Mouse (Mus musculus): ENCODE data around the gene Gm49510. TPM values are rescaled to one million over a fixed set of nuclear protein-coding genes. Genes with fewer than 3 reads are reported as not detected.

Gene Gm49510
- total and polyA plus RNA-seq, 3 experiments: 0.17 to 0.27 TPM; not detected in 1

- Histone ChIP-seq H3K79me2 (ENCODE audit: control insufficient read depth, insufficient read depth, low read length, poor library complexity) (peaks cover 10% of the 10 kb centered on the region), H3K27me3 (ENCODE audit: control insufficient read depth in 1 of 2, insufficient read depth in 2 of 2, low read length in 2 of 2) (no peaks in the 10 kb centered on the region), H3K4me1 (ENCODE audit: control insufficient read depth in 1 of 2, insufficient read depth in 2 of 2, low read length in 2 of 2) (peaks cover 3 to 37% of the 10 kb centered on the region in 2 experiments; a peak in 3 of 4 replicates), H3K36me3 (ENCODE audit: control insufficient read depth in 1 of 2, insufficient read depth in 2 of 2, low read length in 2 of 2) (peaks cover 0 to 22% of the 10 kb centered on the region in 2 experiments; a peak in 2 of 4 replicates), H3K27ac (ENCODE audit: control insufficient read depth, low read depth, low read length) (peak overlapping the region; percentile 87), H3K4me3 (ENCODE audit: control insufficient read depth in 1 of 2, insufficient read depth in 1 of 2, low read depth in 2 of 2, low read length in 2 of 2) (peak overlapping the region; percentile 68 to 75), H3K9ac (ENCODE audit: control insufficient read depth, low read depth, low read length, poor library complexity, severe bottlenecking) (peak overlapping the region; percentile 74), H3K9me3 (replicated peaks; ENCODE audit: insufficient read depth, low read length) (no peaks in the 10 kb centered on the region)
- DNase-seq (ENCODE audit: low read depth, low spot score): peak; percentile 97
- TF ChIP-seq UBTF (IDR thresholded peaks at IDR 0.05; ENCODE audit: borderline replicate concordance, insufficient read depth, low read depth, low read length) (no peak), SIN3A (IDR thresholded peaks at IDR 0.05; ENCODE audit: low read length) (peak; percentile 86), MAX (IDR thresholded peaks at IDR 0.05; ENCODE audit: low read length) (no peak; the same call in none of the 2 replicates), CTCF (IDR thresholded peaks at IDR 0.05 in 2 of 3, conservative IDR thresholded peaks at IDR 0.05 in 1 of 3; ENCODE audit: control insufficient read depth in 1 of 3, insufficient read depth in 1 of 3, low read depth in 2 of 3, low read length in 3 of 3, poor library complexity in 1 of 3, severe bottlenecking in 1 of 3) (no peak), RAD21 (IDR thresholded peaks at IDR 0.05; ENCODE audit: low read depth, low read length) (no peak), NELFE (IDR thresholded peaks at IDR 0.05; ENCODE audit: low read depth, low read length) (peak; percentile 31; the same call in 1 of the 2 replicates), GABPA (IDR thresholded peaks at IDR 0.05; ENCODE audit: low read depth, low read length) (no peak), GATA1 (IDR thresholded peaks at IDR 0.05; ENCODE audit: low read depth, low read length) (no peak), MXI1 (IDR thresholded peaks at IDR 0.05; ENCODE audit: low read depth, low read length) (peak; percentile 55; the same call in 1 of the 2 replicates), MYB (IDR thresholded peaks at IDR 0.05; ENCODE audit: low read depth, low read length) (peak; percentile 84), ETS1 (IDR thresholded peaks at IDR 0.05; ENCODE audit: low read depth, low read length) (peak; percentile 95), USF2 (IDR thresholded peaks at IDR 0.05; ENCODE audit: borderline replicate concordance in 1 of 2, insufficient read depth in 1 of 2, low read depth in 1 of 2, low read length in 2 of 2) (no peak), ELF1 (IDR thresholded peaks at IDR 0.05; ENCODE audit: low read depth, low read length) (0 out of 2 replicates have a peak, but pooled peaks have one; percentile 33), USF1 (IDR thresholded peaks at IDR 0.05; ENCODE audit: low read depth, low read length) (no peak; the same call in 1 of the 2 replicates), MAZ (IDR thresholded peaks at IDR 0.05; ENCODE audit: low read depth, low read length) (peak; percentile 90; the same call in 1 of the 2 replicates), POLR2AphosphoS2 (IDR thresholded peaks at IDR 0.05; ENCODE audit: low read length) (no peak), MAFK (IDR thresholded peaks at IDR 0.05; ENCODE audit: borderline replicate concordance, low read depth, low read length) (no peak), ZC3H11A (IDR thresholded peaks at IDR 0.05; ENCODE audit: low read depth, low read length) (no peak), MYC (IDR thresholded peaks at IDR 0.05; ENCODE audit: low read depth, low read length) (no peak), NRF1 (IDR thresholded peaks at IDR 0.05; ENCODE audit: insufficient read depth, low read depth, low read length, poor library complexity, severe bottlenecking) (no peak), TCF12 (IDR thresholded peaks at IDR 0.05; ENCODE audit: low read depth, low read length) (peak; percentile 71), HCFC1 (IDR thresholded peaks at IDR 0.05; ENCODE audit: low read depth, low read length) (peak; percentile 48; the same call in 1 of the 2 replicates), POLR2AphosphoS5 (IDR thresholded peaks at IDR 0.05; ENCODE audit: borderline replicate concordance, low read depth, low read length) (no peak), ZKSCAN1 (IDR thresholded peaks at IDR 0.05; ENCODE audit: low read depth, low read length) (no peak), EP300 (IDR thresholded peaks at IDR 0.05; ENCODE audit: low read depth in 1 of 2, low read length in 2 of 2) (peak; percentile 57 to 85; a peak in 3 of 4 replicates), CHD2 (IDR thresholded peaks at IDR 0.05; ENCODE audit: low read length) (no peak), MEF2A (IDR thresholded peaks at IDR 0.05; ENCODE audit: extremely low read depth, insufficient replicate concordance, low read depth, low read length, poor library complexity, severe bottlenecking) (no peak), ZMIZ1 (IDR thresholded peaks at IDR 0.05; ENCODE audit: low read depth, low read length) (peak; percentile 33; the same call in 1 of the 2 replicates), SMC3 (IDR thresholded peaks at IDR 0.05; ENCODE audit: low read depth, low read length) (peak; percentile 21; the same call in 1 of the 2 replicates), KAT2A (conservative IDR thresholded peaks at IDR 0.05; ENCODE audit: low read depth, low read length) (no peak), TBP (IDR thresholded peaks at IDR 0.05; ENCODE audit: low read depth, low read length) (0 out of 2 replicates have a peak, but pooled peaks have one; percentile 41), CHD1 (IDR thresholded peaks at IDR 0.05; ENCODE audit: low read depth, low read length) (no peak), E2F4 (IDR thresholded peaks at IDR 0.05; ENCODE audit: borderline replicate concordance, low read depth, low read length) (no peak; the same call in 1 of the 2 replicates), BHLHE40 (IDR thresholded peaks at IDR 0.05; ENCODE audit: borderline replicate concordance, low read depth, low read length) (peak; percentile 38; the same call in 1 of the 2 replicates), ZNF384 (IDR thresholded peaks at IDR 0.05; ENCODE audit: low read depth, low read length) (no peak)
These were observed 28.5 kb downstream of the Gm49510 start for GRCm38 (mm10) chr15:78927788-78928457.

Data from MEL (cell line).